Mouse (Mus musculus) common myeloid progenitor, adult 5-6 weeks (primary cell): ENCODE measurements around the gene Cdkl1. TPM values are rescaled to one million over a fixed set of nuclear protein-coding genes. Genes with fewer than 3 reads are reported as not detected.

Experiments used
- total RNA-seq: library from RNA; stranded (forward); fragments of 200-1000, 187-1606 nt; gene quantifications from 2 replicates; pipeline ENCODE4 v1.2.3, GENCODE M21; 2017

Gene Cdkl1
- total RNA-seq, 1 experiment from 2014 or later = 0.09 TPM

Other genes with a start within 250 kb of the Cdkl1 start
- gene Vcpkmt, start 208.2 kb downstream of the Cdkl1 start, total RNA-seq = 13.5 and 16.6 TPM in 2 replicates
- 40.8 and 59.9 TPM in 2 replicates for gene Sos2, start 109.4 kb downstream of the Cdkl1 start, total RNA-seq
- 34.4 and 40.3 TPM in 2 replicates for gene L2hgdh, start 66.4 kb downstream of the Cdkl1 start, total RNA-seq
- 27.3 and 29.0 TPM in 2 replicates for gene Atp5s, start 66.3 kb downstream of the Cdkl1 start, total RNA-seq
- 1.6 TPM in 2 replicates for gene Atl1, start 101.3 kb upstream of the Cdkl1 start, total RNA-seq
- 26.6 and 57.0 TPM in 2 replicates for gene Map4k5, start 101.9 kb upstream of the Cdkl1 start, total RNA-seq
- gene Sav1, start 195.7 kb upstream of the Cdkl1 start, total RNA-seq = 41.7 and 56.2 TPM in 2 replicates